Mouse (Mus musculus): ENCODE measurements at regions not wholly inside any gene's neighbourhood (a gene's known extent, or its start where the extent isn't known, plus 50 kb on each side); places are given as distances from the start of the nearest gene placed in this dataset.

DNA sequence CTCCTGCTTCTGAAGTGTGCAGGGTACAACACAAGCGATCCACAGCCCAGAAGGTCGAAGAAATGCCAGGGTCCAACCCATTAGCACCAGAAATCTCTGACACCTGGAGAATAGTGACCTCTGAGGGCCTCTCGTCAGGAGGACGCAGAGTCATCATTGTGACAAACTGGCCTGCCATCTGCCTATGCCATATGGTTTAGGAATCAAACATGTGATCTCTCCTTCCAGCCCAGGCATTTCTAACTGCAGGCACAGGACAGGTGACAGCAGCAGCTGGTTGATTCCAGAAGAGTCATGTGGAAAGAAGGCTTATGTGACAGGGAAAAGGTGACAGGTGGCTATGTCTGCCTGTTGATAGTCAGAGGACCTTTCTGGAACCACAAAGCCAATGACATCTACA is 476.0 kb upstream of the Vstm2b start:
- Histone ChIP-seq H3K36me3 (no peaks in the 10 kb centered on the region), H3K4me2 (no peak overlapping the region), H3K27me3 (replicated peaks) (no peaks in the 10 kb centered on the region), H3K27ac (replicated peaks) (no peak overlapping the region), H3K4me3 (no peak overlapping the region), H3K9me3 (no peaks in the 10 kb centered on the region), H3K9ac (no peak overlapping the region), H3K4me1 (peaks cover 15% of the 10 kb centered on the region; the same call in 1 of the 2 replicates)
- no peak for ATAC-seq (ENCODE audit: extremely low read depth, insufficient number of reproducible peaks, low FRiP score, low TSS enrichment)
- WGBS = 66% methylated on average over 4 of the region's 4 CpGs

DNA sequence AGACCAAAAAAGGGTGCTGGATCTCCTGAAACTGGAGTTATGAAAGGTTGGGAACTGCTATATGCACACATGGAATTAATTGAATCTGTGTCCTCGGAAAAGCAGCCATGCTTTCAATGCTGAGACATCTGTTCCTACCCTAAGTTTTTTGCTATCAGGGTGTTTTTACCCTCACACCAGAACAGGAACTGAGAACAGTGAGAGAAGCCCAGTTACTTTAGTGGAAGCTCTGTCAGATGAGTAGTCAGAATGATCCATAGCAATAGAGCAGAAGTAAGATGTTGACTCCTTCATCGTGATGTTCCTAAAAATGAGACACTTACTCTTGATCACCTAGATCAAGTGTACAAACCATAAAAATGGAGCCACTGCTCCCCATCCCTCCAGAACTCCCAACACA is 468.7 kb upstream of the Vstm2b start:
- Histone ChIP-seq H3K9me3 (no peaks in the 10 kb centered on the region), H3K9ac (no peak overlapping the region), H3K27me3 (replicated peaks) (no peaks in the 10 kb centered on the region), H3K4me1 (peaks cover 4% of the 10 kb centered on the region; the same call in 1 of the 2 replicates), H3K27ac (replicated peaks) (no peak overlapping the region), H3K36me3 (no peaks in the 10 kb centered on the region), H3K4me2 (no peak overlapping the region), H3K4me3 (no peak overlapping the region)
- 74% methylated on average over 2 of the region's 2 CpGs for WGBS
- no peak for ATAC-seq (ENCODE audit: extremely low read depth, insufficient number of reproducible peaks, low FRiP score, low TSS enrichment)

DNA sequence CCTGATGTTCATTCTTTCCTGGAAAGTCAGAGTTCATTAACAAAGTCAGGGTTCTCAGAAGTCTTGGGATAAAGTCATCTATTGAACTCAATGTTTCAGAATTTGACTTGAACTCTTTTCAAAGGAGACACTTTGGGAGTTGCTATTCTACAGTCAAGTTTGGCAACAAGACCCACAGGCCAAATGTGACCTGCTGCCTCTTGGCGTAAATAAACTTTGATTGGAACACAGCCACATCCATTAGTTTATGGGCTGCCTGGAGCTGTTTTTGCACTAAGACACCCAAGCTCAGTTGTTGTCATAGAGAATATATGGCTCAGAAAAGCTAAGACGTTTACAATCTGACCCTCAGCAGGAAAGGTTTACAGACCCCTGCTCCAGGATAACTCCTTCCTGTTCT is 464.2 kb upstream of the Vstm2b start:
- Histone ChIP-seq H3K36me3 (no peaks in the 10 kb centered on the region), H3K27ac (replicated peaks) (no peak overlapping the region), H3K4me3 (no peak overlapping the region), H3K9ac (no peak overlapping the region), H3K4me1 (no peaks in the 10 kb centered on the region), H3K9me3 (peaks cover 9% of the 10 kb centered on the region; the same call in 1 of the 2 replicates), H3K4me2 (no peak overlapping the region), H3K27me3 (replicated peaks) (no peaks in the 10 kb centered on the region)
- no peak for ATAC-seq (ENCODE audit: extremely low read depth, insufficient number of reproducible peaks, low FRiP score, low TSS enrichment)
- 52% methylated on average over 2 of the region's 2 CpGs for WGBS

DNA sequence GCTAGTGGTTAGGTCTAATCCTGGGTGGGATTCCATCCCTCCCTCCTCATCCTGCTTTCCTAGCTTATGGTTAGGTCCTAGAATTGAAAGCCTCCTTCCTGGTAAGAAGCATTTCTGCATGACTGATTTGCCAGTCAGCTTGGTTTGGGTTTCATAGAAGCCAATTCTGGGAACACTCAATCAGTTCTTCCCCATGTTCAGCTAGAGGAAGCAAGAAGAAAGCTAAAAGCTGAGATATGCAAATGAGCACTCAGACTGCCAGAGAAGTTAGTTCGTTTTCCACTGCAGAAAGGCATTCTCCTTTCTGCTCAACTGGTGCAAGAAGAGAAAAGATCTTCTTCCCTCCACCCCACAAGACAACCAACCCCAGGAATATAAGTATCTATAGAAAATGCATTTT is 457.0 kb upstream of the Vstm2b start:
- Histone ChIP-seq H3K4me2 (no peak overlapping the region), H3K4me1 (no peaks in the 10 kb centered on the region), H3K4me3 (no peak overlapping the region), H3K9ac (no peak overlapping the region), H3K9me3 (peaks cover 5% of the 10 kb centered on the region; the same call in 1 of the 2 replicates), H3K36me3 (no peaks in the 10 kb centered on the region), H3K27me3 (replicated peaks) (no peaks in the 10 kb centered on the region), H3K27ac (replicated peaks) (no peak overlapping the region)
- ATAC-seq (ENCODE audit: extremely low read depth, insufficient number of reproducible peaks, low FRiP score, low TSS enrichment) = no peak
- WGBS = 19% methylated on average over 1 of the region's 1 CpGs

DNA sequence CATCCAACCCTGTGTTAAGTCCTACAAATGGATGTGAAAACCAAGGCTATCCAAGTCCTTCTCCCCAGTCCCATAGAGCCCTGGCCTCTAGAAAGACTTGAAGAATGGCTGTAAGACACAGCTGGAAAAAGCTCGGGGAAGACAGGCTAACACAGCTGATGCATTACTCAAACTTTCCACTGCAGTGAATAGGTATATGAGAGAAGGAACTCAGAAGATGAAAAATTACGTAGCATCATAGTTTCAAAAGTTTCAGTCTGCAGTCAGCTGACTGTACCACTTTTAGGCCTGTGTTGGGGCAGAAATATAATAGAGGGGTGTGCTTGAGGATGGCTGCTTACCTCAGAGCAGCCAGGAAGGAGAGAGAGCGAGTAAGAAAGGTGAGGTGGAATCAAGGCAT is 456.3 kb upstream of the Vstm2b start:
- no peak for ATAC-seq (ENCODE audit: extremely low read depth, insufficient number of reproducible peaks, low FRiP score, low TSS enrichment)
- H3K9ac ChIP-seq = no peak overlapping the region
- no peak overlapping the region for H3K4me3 ChIP-seq
- H3K36me3 ChIP-seq = no peaks in the 10 kb centered on the region
- H3K4me1 ChIP-seq = no peaks in the 10 kb centered on the region
- no peak overlapping the region for H3K4me2 ChIP-seq
- 0 out of 2 replicates have a peak, but pooled peaks cover under 1% of the 10 kb centered on the region for H3K9me3 ChIP-seq
- 73% methylated on average over 3 of the region's 3 CpGs for WGBS
- no peak overlapping the region for H3K27ac ChIP-seq (replicated peaks)
- H3K27me3 ChIP-seq (replicated peaks) = no peaks in the 10 kb centered on the region

DNA sequence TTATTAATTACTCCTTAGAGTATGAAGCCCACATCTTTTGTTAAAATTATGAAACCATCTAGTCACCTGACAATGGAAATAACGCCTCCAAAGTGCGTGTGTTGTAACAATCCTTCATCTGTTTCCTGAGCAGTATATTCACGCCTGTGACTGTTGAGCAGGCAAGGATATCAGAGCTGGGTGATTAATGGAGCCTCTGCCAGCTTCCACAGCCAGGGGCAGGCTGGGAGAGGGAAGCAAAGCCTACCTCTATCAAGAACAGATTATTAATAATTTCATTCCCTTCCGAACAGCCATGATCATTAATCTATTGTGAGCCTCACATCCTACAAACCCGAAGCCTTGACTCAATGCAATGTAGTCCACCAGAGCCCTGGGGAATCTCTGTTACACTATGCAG is 431.7 kb upstream of the Vstm2b start:
- H3K4me3 ChIP-seq = no peak overlapping the region
- no peak overlapping the region for H3K9ac ChIP-seq
- no peaks in the 10 kb centered on the region for H3K4me1 ChIP-seq
- 56% methylated on average over 5 of the region's 5 CpGs for WGBS
- no peak for ATAC-seq (ENCODE audit: extremely low read depth, insufficient number of reproducible peaks, low FRiP score, low TSS enrichment)
- H3K9me3 ChIP-seq = no peaks in the 10 kb centered on the region
- H3K4me2 ChIP-seq = no peak overlapping the region
- no peaks in the 10 kb centered on the region for H3K36me3 ChIP-seq
- H3K27me3 ChIP-seq (replicated peaks) = no peaks in the 10 kb centered on the region
- no peak overlapping the region for H3K27ac ChIP-seq (replicated peaks)

DNA sequence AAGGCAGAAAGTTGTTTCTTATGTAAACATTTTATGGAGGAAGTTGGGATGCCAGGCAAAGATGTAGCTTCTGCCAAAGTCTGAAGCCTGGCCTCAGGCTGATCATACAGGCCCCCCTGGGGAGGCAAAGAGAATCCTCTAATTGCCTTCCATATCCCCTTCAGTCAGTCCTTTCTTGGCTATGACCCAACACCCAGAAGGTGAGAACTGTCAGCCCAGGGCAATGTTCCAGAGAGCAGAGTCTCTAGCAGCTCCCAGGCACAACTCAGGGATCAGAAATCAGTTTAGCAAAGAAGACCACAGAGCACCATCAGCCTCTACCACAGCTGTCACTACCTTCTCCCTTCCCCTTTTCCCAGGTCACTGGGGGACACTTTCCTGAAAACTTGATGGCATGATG is 410.9 kb upstream of the Vstm2b start:
- Histone ChIP-seq H3K9me3 (no peaks in the 10 kb centered on the region), H3K9ac (no peak overlapping the region), H3K27me3 (replicated peaks) (no peaks in the 10 kb centered on the region), H3K27ac (replicated peaks) (no peak overlapping the region), H3K4me3 (no peak overlapping the region), H3K36me3 (no peaks in the 10 kb centered on the region), H3K4me2 (no peak overlapping the region), H3K4me1 (no peaks in the 10 kb centered on the region)
- ATAC-seq (ENCODE audit: extremely low read depth, insufficient number of reproducible peaks, low FRiP score, low TSS enrichment) = no peak

DNA sequence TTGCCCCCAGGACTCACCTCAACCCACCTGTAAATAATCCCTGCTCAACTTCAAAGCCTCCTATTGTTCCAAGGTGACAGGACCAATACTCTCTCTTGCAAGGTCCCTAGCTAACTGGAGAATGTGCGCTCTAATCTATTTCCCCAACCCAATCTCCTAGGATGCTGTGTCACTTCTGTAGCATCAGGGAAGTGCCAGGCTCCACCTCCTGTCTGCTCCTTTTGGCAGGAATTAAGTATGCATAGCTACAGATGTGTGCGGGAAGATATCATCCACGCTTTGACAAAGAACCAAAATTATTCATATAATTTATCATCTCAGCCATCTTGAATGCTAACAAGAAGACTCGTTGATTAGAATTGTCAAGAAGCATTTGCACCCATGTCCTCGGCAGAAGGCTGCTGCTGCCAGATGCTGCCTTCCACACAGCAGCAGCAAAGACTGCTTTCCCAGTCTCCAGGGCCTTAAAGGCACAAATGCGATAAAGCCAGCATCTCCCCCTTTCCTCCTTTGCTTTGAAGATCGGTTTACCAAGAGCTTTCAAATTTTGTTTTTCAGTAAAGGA is 375.3 kb upstream of the Vstm2b start:
- H3K9me3 ChIP-seq = no peaks in the 10 kb centered on the region
- ATAC-seq (ENCODE audit: extremely low read depth, insufficient number of reproducible peaks, low FRiP score, low TSS enrichment) = no peak
- 66% methylated on average over 7 of the region's 7 CpGs for WGBS

DNA sequence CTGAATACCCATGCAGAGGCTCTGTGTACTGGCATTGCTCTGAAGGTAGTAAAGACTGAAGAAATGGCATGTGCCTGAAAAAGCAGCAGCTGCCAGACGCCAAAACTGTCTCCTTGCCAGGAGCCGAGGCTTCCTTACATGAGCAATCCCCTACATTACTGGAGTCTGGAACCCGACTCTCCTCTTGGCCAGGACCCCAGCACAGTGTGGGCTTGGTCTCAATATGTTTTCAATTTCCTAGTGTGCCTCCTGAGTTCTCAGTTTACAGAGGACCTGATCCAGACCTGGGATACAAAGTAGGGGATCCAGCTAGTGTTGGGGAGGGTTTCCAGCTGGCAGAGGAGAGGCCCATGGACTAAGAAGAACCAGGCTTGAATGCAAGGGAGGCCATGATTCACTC is 361.5 kb upstream of the Vstm2b start:
- no peaks in the 10 kb centered on the region for H3K27me3 ChIP-seq (replicated peaks)
- H3K9me3 ChIP-seq = no peaks in the 10 kb centered on the region
- H3K4me1 ChIP-seq = no peaks in the 10 kb centered on the region
- no peak overlapping the region for H3K4me2 ChIP-seq
- no peak overlapping the region for H3K27ac ChIP-seq (replicated peaks)
- WGBS = 57% methylated on average over 3 of the region's 3 CpGs
- no peak for ATAC-seq (ENCODE audit: extremely low read depth, insufficient number of reproducible peaks, low FRiP score, low TSS enrichment)
- no peak overlapping the region for H3K4me3 ChIP-seq
- H3K36me3 ChIP-seq = no peaks in the 10 kb centered on the region
- no peak overlapping the region for H3K9ac ChIP-seq

More for the DNA sequence above, 375.3 kb upstream of the Vstm2b start:
- Histone ChIP-seq H3K4me1 (no peaks in the 10 kb centered on the region), H3K9ac (no peak overlapping the region), H3K4me3 (no peak overlapping the region), H3K27me3 (replicated peaks) (no peaks in the 10 kb centered on the region), H3K4me2 (no peak overlapping the region), H3K36me3 (no peaks in the 10 kb centered on the region), H3K27ac (replicated peaks) (no peak overlapping the region)

DNA sequence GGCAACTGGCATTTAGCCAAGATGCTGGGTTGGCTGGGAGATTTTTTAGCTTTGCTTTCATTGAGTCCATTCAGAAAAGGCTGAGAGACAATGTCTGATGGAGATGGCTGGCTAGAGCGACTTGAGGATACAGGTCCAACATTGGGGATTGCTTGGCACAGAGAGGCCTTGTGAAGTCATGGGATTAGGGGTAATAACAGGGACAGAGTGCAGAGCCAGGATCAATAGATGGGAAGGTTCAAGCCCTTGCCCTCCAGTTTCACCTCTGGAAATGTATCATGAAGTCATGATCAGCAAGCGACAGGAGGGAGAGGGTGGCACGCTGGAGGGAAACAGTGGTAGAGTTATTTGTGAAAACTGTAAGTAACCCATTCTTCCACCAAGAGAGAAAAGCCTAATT is 360.5 kb upstream of the Vstm2b start:
- Histone ChIP-seq H3K4me2 (no peak overlapping the region), H3K4me3 (no peak overlapping the region), H3K9me3 (no peaks in the 10 kb centered on the region), H3K4me1 (no peaks in the 10 kb centered on the region), H3K9ac (no peak overlapping the region), H3K27ac (replicated peaks) (no peak overlapping the region), H3K36me3 (no peaks in the 10 kb centered on the region), H3K27me3 (replicated peaks) (no peaks in the 10 kb centered on the region)
- no peak for ATAC-seq (ENCODE audit: extremely low read depth, insufficient number of reproducible peaks, low FRiP score, low TSS enrichment)
- WGBS = 81% methylated on average over 3 of the region's 3 CpGs

DNA sequence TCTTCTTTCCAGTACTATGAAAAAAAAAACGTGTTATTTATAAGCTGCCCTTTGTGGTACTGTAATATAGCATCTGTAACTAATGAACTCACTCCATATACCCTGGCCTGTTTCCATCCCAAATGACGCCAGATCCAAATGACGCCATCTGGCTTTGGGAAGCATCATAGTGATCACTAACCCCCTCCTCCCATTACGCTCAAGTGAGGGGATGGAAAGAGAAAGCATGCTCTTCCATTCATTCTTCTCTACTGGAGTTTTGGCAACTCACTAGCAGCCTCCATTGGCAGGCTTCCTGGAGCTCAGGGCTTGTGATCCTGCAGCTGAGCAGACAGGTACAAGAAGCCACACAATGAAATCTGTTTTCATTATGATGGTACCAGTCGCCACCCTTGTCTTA is 358.3 kb upstream of the Vstm2b start:
- no peaks in the 10 kb centered on the region for H3K36me3 ChIP-seq
- WGBS = 68% methylated on average over 5 of the region's 5 CpGs
- H3K4me2 ChIP-seq = no peak overlapping the region
- no peaks in the 10 kb centered on the region for H3K4me1 ChIP-seq
- no peak overlapping the region for H3K4me3 ChIP-seq
- H3K9me3 ChIP-seq = no peaks in the 10 kb centered on the region
- no peak for ATAC-seq (ENCODE audit: extremely low read depth, insufficient number of reproducible peaks, low FRiP score, low TSS enrichment)
- H3K27me3 ChIP-seq (replicated peaks) = no peaks in the 10 kb centered on the region
- H3K27ac ChIP-seq (replicated peaks) = no peak overlapping the region
- H3K9ac ChIP-seq = no peak overlapping the region

DNA sequence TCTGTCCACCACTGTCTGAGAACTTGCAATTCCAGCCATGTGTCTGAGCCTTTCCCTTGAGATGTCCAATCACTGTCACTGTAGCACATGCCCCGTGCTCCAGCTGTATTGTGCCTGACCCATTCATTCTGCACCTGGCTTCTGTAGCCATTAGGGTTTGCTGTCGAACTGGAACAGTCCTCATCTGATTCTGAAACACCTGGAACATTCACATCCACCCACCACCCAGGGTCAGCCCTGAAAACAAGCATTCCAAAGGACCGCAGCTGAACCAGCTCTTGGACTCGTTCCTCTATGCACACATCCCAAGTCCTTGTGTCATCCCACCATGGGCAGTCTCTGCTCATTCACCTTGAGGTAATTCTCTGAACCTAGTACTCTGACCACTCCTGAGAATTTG is 356.8 kb upstream of the Vstm2b start:
- H3K4me1 ChIP-seq = no peaks in the 10 kb centered on the region
- H3K4me3 ChIP-seq = no peak overlapping the region
- H3K9ac ChIP-seq = no peak overlapping the region
- H3K36me3 ChIP-seq = no peaks in the 10 kb centered on the region
- no peak overlapping the region for H3K4me2 ChIP-seq
- H3K27ac ChIP-seq (replicated peaks) = no peak overlapping the region
- 71% methylated on average over 4 of the region's 4 CpGs for WGBS
- no peaks in the 10 kb centered on the region for H3K27me3 ChIP-seq (replicated peaks)
- no peak for ATAC-seq (ENCODE audit: extremely low read depth, insufficient number of reproducible peaks, low FRiP score, low TSS enrichment)
- no peaks in the 10 kb centered on the region for H3K9me3 ChIP-seq
